Mouse (Mus musculus) heart, postnatal 0 days (tissue): ENCODE results near the gene Abca17.

Experiments used
- CTCF ChIP-seq: IDR thresholded peaks from 2 replicates; pipeline ENCODE4 v1.5.1; 2016; ENCODE audit warnings: antibody characterized with exemption, control low read depth, low read depth
- EP300 ChIP-seq: IDR thresholded peaks from 2 replicates; pipeline ENCODE4 v1.6.1; 2016; ENCODE audit warnings: antibody characterized with exemption, low read depth

GRCm38 (mm10) chr17:24224741-24225140 is 126.1 kb downstream of the Abca17 start:
- TF ChIP-seq CTCF (no peak), EP300 (no peak)
